Mouse (Mus musculus) layer of hippocampus, postnatal 10 days (tissue): ENCODE results near the gene Camk2b. TPM values are rescaled to one million over a fixed set of nuclear protein-coding genes. Genes with fewer than 3 reads are reported as not detected.
"Not testable (repeated sequence)": the region's sequence is repeated elsewhere in the genome, so short reads cannot be mapped to it uniquely, and the experiment has no call there.

ENCODE experiments used
- DNase-seq, 2 experiments: peaks; one replicate each; pipeline ENCODE4 v3.0.0; 2021; ENCODE audit warnings: low spot score in 2 of 2
- long read RNA-seq: library from polyadenylated mRNA; stranded (forward); transcript quantifications from one replicate; pipeline ENCODE4 v2.0.0, GENCODE M21; 2023
- total RNA-seq, 2 experiments: library from RNA; stranded (reverse); gene quantifications; 2 replicates each; pipeline ENCODE4 v1.2.3; 2021

Camk2b gene
- total RNA-seq, result 100 to 1,000 TPM; 808 to 852 TPM
- long read RNA-seq, full-length matches to known transcripts, result 109 of 444 reads
- long read RNA-seq, partial matches to known transcripts, result 87 of 444 reads
- long read RNA-seq, other reads (novel, unspliced or antisense), result 248 of 444 reads

DNA sequence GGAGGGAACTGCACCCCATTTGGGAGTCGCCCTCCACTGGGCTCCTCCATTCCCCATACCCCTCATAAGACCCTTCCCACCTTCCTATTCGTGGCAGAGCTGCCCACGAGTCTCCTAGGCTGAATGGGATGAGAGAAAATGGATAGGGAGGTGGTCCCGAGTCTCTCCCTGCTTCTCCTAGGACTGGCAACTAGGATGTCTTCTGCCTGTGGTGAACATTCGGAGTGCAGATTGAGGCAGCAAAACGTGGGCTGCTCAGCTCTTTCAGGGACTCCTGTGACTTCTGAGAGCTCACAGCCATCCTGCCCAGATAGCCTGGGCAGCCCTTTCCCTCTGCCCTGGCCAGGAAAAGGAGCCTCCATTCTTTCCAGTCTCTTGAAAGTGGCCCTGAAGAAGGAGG lies at the start of gene Camk2b:
TSS of gene Camk2b (minus strand) at position 187 of the 400 bp plus-strand sequence.
- DNase-seq, result no peak

DNA sequence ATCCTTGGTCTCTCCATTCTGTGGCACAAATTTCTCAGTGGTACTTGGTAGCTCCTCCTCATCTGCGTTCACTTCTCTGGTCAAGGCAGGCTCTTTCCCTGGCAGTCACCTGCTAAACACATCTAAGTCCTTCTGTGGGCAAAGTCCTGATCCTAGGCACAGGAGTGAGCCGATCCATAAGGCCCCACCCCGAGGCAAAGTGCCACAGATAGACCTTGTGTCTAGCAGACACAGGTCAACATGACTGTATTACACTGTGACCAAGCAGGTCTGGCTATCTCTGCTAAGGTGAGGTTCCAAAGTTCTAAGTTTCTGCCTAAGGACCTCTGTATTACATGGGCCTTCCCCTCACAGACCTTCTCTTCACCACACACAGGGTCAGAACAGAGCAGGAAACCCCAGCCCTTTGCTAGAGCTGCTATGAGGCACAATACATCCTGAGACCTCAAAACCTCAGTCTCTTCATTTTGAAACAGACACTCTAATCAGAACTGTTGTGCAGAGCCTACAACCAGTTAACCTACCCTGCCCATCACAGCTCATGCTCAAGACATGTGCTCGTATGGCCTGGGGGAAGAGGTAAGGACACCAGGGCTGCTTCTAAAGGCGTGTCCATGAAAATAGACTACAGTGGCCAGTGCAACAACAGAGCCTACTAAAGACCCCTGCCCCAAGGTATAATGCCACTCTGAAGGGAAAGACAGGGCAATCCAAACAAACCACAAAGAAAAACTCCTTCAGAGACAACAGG lies 45.7 kb upstream of the Camk2b start:
- DNase-seq, result no peak

DNA sequence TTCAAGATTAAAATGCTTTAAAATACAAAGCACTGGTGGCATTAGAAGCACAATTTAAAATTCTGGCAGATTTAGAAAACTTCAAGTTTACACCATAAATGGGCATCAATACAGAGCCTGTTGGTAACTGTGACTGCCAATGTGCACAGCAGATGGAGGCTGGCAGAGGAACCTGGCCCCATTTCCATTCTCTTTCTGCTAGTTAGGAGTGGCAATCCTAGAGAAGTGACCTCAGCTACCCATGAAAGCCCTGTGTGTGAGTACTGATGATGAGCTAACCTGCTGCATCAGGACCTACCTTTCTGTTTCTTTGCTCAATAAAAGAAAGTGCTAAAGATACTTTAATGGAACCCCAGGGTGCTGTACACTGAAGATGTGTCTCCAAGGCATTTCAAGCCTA lies 43.8 kb upstream of the Camk2b start:
- peak; percentile 62 to 67 for DNase-seq

DNA sequence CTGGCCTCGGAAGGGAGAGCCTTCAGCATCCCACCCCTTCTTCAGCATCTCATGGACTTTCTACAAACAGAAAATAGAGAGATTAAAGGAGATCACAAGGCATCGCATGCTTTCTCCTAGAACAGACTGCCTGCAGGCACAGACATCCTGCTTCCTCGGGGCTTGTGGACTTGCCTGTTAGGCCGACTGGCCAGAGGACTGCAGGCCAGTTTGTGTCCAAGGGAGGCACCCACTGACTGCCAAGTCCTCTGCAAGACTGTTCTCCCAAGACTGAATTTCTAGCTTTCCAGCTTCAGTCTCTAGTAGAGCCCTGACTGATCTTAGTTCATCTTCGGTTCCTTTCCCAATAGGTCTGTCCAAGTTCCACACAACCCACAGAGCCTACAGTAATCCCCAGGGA lies 42.1 kb upstream of the Camk2b start:
- no peak for DNase-seq

DNA sequence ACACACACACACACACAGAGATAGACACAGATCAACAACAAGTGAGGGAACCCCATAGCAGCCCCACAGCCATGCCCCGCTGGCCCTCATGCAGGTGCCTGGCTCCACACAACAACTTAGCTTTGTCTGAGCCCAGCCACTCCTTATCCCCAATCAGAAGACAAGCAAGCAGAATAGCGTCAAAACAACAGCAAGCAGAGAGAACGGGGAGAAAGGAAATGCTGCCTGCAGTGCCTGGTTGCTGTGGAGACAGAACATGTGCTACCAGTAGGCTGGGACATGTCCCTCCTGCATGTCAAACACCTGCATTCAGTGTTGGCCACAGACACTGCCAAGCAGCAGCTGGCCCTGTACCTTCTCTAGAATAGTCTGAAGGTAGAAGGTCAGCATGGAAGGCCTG lies 41.6 kb upstream of the Camk2b start:
- DNase-seq, result no peak

DNA sequence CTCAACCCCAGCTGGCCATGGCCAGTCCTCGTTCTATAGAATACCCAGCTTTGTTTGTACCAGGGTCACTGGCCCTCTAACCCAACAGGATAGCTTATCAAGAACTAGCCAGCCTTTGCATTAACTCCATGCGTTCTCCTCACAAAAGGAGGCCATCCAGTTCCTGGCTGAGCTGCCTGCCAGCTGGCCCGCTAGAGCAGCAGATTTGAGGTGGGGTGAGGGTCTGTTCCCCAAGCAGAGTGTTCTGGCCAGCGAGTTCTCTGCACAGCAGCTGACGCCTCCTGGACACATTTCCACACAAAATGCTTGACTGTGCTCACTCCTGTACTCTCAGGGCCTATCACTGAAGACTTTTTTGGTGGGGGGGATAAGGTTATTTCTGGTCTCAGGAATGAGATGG lies 38.6 kb upstream of the Camk2b start:
- DNase-seq, result peak; percentile 58 to 63

DNA sequence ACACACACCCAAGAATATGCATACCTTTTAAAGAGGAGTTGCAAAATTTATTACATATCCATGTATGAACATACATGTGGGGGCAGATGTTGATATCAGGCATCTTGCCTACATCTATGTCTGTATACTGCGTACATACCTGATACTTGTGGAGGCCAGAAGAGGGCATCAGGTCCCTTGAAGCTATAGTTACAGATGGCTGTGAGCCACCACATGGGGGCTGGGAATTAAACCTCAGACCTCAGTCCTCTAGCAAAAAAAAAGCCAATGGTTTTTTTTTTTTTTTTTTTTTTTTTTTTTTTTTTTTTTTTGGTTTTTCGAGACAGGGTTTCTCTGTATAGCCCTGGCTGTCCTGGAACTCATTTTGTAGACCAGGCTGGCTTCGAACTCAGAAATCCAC lies 30.5 kb upstream of the Camk2b start:
- DNase-seq, result not testable (repeated sequence)

DNA sequence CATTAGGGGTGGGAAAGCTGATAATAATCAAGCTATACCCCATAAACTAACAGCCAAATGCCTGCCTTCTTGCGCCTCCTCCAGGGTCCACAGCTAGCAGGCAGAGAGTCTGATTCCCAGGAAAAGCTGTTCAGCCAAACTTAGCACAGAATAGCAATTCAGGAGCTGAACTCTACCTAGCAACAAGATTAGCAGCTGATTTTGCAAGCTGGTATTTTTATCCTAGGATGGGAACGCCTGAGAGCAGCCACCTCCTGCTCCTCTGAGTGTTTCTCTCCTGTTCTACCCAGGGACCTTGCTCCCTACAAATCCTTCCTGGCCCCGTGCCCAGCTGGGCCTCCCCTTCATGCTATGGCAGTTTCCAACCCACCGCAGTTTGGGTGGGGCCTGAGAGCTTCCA lies 20.8 kb upstream of the Camk2b start:
- DNase-seq, result no peak

DNA sequence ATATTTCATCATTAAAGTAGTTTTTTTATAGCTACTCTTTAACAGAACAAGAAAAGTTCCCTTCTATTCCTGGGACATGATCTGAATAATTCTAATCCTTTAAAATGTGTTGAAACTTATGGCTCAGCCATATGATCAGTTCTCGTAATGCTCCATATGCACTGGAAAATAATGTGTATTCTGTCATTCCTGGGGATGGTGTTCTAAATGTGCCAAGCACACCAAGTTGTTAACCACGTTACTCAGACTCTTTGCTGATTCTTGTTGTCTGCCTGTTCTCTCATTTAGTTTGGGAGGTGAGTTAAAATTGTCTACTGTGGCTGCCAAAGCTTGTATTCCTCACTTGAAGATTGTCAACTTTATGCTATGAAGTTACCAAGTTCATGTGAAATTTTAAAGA lies 12.6 kb upstream of the Camk2b start:
- DNase-seq, result no peak

DNA sequence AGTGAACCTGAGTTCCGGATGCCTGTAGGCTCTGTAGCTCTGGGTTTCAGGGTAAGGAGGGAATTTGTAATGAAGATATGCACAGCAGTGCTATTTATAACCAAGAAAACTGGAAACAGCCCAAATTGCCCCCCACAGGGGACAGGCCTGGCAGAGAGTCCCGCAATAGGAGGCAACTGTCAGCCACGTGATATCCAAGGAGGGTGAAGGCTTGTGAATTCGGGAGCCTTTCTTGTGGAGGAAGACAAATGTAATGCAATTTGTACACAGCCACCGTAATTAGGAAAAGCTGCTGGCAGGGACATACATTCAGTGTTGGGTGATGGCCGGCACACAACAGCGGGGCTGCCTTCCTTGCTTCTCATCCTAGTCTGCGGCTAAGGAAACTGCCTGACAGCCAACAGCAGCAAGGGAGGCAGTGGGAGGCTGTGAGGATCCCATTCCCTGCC lies 9.5 kb upstream of the Camk2b start:
- DNase-seq, result peak in 1 of 2 experiments; percentile 22

DNA sequence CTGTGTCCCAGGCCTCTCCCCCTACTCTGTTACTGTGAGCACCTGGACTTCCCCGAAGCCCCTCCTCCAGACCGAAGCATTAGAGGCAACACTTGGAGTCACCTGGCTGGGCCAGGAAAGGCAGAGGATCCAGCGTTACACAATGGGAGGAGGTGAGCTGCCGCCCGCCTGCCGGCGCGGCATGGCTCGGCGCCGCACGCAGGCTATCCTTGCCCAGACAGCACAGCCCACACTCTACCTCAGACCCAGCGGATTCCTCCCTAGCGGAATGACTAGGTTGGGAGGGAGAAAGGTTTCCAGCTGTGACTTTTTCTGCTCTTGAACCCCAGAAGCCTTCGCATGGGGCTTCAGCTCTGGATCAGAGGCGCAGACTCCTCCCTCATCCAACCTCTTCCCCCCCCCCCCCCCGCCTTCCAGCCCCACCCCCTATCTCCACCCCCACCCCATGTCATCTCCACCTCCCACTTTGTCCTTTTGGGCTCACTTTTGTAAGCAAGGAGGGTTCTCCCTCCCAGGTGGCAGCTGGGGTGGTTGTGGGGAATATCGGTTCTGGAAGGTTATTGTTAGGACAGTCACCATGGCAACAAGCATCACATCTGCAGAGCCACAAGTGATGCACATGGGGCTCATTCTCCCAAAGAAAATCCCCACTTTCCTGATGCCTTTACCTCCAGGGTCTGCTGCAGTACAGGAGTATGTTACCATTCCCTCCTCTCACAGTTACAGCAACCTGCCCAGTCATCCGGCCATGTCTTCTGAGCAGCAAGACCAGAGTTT lies 2.2 kb upstream of the Camk2b start:
- peak in 1 of 2 experiments; percentile 35 for DNase-seq

DNA sequence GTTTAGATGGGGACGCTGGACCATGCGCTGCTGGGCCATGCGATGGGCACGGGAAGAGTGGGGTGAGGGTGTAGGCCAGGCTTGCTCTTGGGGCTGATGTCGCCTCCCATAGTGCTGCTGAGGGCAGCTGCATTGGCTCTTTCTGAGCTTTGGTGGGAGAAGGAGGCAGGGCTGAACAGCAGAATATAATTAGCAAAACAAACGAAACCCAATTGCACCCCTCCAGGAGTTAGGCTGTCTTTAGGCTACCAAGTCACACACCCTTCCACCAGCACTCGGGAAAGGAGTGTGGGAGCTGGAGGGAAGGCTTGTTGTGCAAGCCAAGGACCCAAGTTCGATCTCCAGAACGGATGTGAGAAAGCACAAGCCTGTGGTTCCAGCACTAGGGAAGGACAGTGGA lies 998 bp upstream of the Camk2b start:
- no peak for DNase-seq

DNA sequence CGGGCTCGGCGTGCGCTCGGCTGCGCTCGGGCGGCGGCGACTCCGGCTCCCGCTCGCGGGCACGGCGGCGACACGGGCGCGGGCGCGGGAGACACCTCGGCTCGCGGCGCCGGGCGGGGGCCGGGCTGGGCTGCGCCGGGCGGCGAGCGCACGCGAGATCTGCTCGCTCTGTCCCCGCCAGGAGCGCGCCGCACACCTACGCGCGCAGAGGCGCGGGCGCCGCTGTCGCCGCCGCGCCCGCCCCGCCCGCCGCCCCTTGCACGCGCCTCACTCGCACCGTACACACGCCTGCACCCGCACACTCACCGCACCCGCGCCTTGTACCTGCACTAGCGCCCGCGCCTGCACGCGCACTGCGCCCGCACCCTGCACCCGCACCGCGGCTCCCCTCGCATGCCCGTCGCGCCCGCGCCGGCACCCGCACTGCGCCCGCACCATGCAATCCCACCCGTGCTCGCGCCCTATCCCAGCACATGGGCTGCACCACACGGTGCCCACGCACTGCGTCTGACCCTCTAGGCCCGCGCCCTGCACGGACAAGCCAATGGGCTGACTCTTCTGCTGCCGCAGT lies 526 bp downstream of the Camk2b start:
- DNase-seq, result peak; percentile 67 to 82

DNA sequence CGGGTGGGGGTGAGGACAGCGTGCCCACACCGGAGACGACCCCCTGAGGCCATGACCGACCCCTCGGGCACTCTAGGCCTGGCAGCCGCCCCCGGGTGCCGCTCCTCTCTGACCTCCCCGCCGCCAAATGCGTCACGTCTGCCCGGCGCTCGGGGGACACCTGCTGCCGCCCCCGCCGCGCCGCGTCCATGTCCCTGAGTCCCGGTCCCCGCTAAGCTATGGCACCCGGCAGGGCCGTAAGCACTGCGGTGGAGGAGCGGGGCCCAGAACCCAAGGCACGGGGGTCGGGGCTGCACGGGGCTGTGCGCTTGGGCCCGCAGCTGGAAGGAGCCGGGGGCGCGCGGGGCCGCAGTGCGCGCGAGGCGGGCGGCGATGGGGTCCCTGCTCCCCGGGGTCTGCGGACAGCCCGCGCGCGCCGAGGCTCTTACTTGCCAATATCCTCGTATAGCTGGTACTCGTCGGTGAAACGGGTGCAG lies 1.1 kb downstream of the Camk2b start:
- DNase-seq, result peak in 1 of 2 experiments; percentile 63

DNA sequence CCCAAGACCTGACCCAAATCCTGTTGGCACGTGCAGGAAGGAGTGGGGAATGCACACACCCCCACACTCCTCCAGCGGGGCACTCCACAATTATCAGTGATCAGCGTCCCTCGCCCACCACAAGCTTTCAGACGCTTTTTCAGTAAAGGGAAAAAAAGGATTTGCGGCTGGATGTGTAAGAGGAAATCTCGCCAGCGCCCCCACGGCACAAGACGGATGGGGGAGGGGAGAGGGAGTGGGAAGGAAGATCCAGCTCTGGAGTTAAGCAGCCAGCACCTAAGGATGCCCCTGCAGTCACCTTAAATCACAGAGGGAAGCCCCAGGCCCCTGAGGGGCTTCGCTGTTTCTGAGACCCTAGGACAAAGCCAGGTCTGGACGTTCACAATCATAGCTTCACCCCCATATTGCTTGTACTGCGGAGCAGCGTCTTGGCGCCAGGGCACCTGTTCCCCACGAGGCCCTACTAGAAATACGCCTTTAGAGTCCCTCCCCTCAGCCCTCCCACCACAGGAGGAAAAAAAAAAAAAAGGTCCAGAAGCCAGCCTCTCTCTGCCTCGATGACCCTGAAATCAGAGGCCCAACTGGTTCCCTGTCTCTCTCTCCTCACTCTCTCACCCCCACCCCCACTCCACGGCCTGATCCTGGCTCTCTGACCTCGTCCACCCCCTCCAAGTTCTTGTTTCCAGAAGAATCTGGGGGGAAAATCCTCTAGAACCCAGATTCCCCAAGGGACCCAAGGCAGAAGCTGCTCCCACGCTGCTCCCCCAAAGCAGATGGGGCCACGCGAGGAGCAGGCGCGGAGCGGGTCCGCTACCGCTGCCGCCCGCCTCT lies 1.7 kb downstream of the Camk2b start:
- peak in 1 of 2 experiments; percentile 59 for DNase-seq

DNA sequence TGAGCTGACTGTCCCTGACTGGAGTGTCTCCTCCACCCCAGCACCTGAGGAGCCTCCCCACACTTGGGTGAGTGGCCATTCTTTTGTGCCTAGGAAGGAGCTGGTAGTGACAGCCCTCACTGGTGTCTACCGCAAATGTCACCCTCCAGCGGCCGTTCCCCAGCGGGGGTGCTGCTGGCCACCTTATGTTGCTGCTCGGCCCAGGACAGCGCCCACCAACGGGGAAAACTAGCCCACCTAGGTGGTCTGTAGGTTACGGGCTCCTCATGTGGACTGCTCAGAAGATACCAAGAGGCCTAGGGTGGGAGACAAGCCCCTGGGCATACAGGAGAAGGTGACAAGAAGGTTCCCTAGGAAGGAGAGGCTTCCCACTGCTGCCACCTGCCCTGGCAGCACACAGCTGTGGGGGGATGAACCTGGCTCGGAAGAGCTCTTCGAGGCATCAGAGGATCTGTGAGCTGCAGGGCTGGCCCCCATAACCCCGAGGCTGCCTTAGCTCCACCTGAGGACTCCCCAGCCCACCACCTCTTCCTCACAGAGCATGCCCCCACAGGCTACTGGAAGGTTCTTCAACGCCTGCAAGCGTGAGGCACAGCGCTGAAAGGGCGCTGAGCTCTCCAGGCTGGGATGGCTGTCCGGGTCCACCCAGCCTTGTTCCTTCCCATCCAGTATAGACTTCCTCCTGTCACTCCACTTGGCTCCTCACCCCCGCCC lies 2.5 kb downstream of the Camk2b start:
- peak in 1 of 2 experiments; percentile 31 for DNase-seq

DNA sequence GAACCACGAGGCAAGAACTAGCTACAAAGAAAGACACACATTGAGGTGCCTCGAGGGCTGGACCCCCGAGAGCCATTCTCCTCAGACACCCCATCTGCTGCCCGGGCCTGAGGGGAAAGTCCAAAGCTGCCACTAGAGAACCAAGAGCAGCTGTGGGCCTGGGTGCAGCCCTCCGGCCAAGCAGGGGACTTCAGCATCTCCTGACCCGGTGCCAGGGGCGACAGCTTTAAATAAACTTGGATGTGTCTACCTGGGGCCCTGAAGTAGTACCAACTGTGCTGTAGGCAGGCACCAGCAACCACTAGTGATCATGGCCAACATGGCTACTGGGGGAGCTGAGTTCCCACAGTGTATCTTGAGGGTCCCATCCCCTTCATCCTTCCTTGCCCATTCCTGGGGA lies 3.1 kb downstream of the Camk2b start:
- no peak for DNase-seq

DNA sequence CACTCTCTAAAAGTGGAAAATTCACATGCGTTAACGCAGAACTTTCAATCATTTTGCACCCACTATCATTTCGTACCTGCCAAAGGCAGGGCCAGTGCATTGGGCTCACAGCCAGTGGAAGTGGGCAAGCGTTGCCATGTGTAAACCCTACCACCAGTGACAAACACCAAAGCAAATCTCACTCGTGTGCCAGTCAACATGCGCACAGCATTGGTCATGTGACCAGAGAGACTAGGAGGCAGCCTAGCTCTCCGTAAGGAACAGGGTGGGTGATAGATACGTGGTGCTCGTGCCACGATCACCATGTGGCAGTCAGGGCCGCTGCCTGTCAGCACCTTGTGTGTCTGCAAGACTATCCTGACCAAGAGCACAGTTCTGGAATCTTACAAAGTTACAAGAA lies 3.8 kb downstream of the Camk2b start:
- no peak for DNase-seq

DNA sequence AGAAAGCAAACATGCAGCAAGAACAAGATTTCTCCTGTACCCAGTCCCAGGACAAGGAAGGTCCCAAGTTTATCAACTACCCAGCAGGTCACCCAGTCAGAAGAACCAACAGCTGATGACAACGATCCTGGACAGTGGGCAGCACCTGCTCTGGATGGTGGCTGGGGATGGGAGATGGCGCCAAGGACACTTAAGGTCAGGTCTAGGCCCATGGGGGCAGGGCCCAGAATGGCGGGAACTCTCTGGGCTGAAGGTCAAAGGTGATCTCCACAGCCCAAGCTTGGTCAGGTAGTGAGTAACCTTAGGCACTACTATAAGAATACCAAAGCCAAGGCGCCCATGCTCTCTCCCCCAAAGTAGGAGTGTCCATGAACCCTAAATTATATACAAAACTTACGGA lies 4.3 kb downstream of the Camk2b start:
- no peak for DNase-seq

DNA sequence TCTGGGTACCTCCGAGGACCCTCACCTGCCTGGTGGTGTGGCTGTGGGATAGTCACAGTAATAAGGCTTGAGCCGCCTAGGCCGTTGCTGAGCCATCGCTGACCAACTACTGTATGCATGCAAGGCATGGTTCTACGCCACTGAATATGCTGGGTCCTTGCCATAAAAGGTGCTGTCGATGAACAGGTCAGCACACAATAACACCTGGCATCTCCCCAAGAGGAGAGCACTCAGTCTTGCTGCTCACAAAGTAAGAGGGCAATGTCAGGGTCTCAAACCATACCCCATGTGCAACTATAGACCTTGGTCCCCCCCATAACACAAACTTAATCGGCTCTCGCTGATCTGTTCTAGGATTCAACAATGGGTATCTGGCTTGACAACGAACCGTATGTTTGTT lies 7.0 kb downstream of the Camk2b start:
- DNase-seq, result no peak
